Mouse (Mus musculus) megakaryocyte, embryonic 14.5 days (primary cell): ENCODE measurements at regions not wholly inside any gene's neighbourhood (a gene's known extent, or its start where the extent isn't known, plus 50 kb on each side); places are given as distances from the start of the nearest gene placed in this dataset.

Source experiments
- FLI1 ChIP-seq: IDR thresholded peaks from 2 replicates; pipeline ENCODE4 v1.6.1; 2012; ENCODE audit warnings: low read length, inconsistent platforms, mixed read lengths
- GATA1 ChIP-seq: IDR thresholded peaks from 3 replicates; pipeline ENCODE4 v1.6.1; 2012; ENCODE audit warnings: mixed read lengths, low read length, inconsistent platforms, borderline replicate concordance

GRCm38 (mm10) chr10:92170856-92171255 lies 551.4 kb downstream of the Nedd1 start:
- TF ChIP-seq GATA1, result no peak
- no peak for TF ChIP-seq FLI1
